Mouse (Mus musculus): ENCODE results near the gene Hsd17b1.
A peak's percentile ranks its signal among the peaks of the same experiment; 100 is the strongest.
"Not testable (repeated sequence)": the region's sequence is repeated elsewhere in the genome, so short reads cannot be mapped to it uniquely, and the experiment has no call there.

The Hsd17b1 gene

DNA sequence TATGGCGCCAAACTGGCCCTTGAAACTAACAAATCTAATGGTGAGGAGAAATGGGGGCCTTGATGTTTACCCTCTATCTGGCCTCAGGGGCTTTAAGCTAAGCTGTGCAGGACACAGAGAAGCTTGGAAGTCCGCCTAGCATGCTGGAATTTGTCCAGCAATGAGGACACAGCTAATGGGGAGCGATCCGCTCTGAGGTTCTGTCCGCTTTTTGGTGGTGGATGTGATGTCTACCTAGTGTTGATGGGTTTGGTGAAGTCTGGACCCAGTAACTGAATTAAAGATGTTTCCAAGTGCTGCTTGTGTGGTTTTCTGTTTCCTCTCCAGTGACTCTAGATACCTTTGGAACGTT, 8.1 kb downstream of the Hsd17b1 start:
- DNase-seq (ENCODE audit: low spot score), result no peak

DNA sequence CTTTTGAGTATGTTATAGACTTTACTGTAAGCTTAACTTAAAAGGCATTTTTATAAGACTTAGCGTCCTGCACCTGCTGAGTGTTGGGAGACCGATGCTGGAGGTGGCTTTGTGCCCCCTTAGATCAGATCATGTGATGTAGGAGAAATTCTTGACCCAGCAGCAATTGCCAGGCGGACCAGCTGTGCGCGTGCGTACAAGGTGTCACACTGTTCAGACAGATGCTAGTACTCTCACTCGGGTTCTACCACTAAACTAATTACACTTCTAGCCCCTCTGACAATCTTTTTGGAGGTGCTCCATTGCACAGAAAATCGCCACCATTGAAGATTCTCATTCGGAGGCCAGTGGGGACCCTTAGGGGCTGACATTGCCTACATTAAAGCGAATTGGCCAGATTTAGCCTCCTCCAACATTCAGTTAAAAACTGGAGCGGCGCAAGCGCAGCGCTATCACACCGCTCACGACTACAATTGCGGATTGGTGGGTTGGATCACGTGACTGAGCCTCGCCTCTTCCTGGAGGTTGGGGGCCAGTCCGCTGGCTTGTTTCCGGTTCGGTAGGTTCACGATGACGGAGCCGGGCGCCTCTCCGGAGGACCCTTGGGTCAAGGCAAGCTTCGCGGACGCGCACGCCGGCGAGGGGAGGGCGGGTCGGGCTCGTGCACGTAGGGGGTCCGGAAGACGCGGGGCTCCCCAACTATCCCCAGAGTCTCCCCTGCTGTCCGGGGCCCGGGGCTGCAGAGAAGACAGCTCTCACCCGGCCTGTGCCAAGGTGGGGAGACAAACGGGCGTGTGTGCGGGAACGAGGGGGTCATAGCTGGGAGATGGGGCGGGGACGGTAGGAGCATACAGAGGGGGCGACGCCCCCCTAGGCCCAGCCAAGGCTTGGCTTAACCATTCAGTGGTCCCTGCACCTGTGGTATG, 8.8 kb downstream of the Hsd17b1 start, which contains the start of gene Mlx:
TSS of gene Mlx (plus strand) at position 522 of the 926 bp plus-strand sequence.
- peak; percentile 97 for DNase-seq (ENCODE audit: low spot score)

DNA sequence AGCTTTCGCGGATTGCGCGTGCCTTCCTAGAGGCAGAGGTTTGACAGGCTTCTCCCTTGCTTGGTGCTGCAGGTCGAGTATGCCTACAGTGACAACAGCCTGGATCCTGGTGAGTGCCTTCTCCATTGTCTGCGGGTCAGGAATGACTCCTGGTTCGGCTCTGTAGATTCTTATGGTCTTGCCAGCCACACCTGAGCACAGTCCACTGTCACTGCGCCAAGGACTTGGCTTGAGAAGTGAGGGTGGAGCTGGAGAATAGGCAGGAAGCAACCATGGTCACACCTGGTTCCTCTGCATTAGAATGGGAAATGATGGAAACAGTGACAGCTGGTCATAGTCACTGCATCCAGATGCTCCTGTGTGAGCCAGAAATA, 9.5 kb downstream of the Hsd17b1 start:
- no peak for DNase-seq (ENCODE audit: low spot score)

DNA sequence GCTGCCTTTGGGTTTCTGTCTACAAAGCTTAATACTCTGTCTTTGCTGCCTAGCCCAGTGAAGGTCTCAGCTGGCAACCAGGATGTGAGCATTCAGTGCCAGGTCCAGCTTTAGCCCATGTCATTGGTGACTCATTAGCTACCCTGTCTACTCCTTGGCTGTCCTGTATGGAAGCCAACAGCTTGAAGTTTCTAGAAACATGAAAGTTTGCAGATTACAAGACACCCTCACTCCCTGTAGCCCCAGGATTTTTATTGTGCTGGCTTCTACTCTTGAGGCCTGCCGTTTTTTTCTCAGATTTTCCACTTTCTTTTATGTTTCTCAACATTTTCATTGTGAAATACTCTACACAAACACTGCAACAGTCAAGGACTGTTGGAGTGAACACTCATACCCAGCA, 11.7 kb downstream of the Hsd17b1 start:
- DNase-seq (ENCODE audit: low spot score), result no peak

DNA sequence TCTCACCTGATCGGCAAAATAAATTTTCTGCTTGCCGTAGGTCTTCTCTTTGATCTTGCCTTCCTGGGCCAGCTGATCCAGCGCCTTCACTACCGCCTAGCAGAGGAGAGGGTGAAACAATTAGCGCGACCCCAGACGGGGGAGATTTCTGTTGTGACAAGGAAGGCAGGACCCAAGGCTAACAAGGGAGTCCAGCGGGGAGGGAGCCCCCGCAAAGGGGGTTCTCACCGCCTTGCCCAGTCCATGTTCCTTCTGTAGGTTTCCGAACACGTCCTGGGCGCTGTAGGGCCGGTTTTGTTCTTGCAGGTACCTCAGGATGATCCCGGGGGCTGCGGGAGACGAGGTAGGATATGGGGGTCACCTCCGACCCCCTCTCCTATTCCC, 16.7 kb downstream of the Hsd17b1 start:
- peak; percentile 28 for DNase-seq (ENCODE audit: low spot score)

DNA sequence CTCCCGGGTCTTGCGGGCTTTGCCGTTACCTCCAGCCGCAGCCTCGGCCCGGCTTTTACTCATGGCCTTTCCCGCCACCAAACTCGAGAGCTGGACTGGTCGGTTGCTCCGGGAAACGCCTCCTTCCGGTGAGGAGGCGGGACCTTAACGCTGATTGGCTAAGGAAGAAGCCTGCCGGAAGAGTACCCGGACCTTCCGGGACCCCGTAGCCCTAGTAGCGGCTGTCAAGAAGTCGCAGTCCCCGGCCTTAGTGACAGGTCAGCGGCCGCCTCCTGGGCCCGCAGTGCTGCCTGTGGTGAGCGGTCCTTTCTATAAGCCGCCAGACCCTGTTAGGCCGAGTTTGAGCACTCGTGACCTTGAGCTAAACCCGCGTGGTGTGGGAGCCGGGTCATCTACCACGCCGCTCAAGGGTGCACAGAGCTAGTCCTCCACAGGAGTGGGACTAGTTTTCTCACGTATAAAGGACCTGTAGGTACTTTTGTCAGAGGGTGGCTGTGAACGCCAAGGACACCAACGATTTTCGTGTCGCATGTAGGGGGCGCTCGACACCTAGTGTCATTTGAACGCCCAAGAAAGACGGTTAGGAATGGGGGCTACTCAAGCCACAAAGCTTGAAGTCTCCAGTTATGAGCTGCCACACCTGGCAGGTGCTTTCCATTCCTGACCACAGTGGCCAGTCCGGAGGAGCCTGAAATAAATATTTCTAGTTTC, 17.3 kb downstream of the Hsd17b1 start, which contains the start of gene Psmc3ip:
TSS of gene Psmc3ip (minus strand) at position 123 of the 711 bp plus-strand sequence.
- peak; percentile 98 for DNase-seq (ENCODE audit: low spot score)

DNA sequence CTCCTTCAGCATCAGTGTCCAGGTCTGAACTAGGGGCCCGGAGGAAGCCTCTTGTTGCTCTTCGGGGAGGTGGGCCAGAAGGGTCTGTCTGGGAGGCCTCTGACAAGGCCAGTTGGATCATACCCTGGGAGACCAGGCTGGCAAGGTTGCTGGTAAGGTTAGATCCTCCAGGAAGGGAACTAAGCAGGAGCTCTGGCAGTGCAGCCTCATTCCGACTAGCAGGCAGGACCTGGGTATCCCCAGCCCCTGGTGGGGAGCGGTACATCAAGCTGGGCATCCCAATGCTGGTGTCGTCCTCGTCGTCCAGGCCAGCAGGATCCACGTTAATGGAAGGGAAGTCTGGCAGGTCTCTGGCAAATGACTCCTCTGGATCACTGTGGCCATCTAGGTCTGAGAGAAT, 20.0 kb downstream of the Hsd17b1 start:
- no peak for DNase-seq (ENCODE audit: low spot score)

DNA sequence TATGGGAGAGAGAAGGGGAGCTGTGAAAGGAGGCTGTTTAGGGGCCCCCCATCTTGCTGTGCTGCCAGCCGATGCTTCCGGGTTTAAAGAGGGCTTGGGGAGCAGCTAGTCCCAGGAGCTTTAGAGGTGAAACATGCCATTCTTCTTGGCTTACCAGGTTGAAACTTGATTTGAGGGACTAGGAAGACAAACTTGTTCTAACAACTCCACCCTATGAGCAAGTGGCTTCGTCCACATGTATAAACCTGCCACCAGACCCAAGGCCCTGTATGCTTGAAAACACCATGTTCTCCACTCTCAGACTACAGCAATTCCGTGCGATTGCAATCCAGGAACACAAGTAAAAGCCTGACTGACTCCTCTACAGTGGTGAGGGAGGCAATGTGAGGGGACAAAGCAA, 24.8 kb downstream of the Hsd17b1 start:
- DNase-seq (ENCODE audit: low spot score), result no peak

DNA sequence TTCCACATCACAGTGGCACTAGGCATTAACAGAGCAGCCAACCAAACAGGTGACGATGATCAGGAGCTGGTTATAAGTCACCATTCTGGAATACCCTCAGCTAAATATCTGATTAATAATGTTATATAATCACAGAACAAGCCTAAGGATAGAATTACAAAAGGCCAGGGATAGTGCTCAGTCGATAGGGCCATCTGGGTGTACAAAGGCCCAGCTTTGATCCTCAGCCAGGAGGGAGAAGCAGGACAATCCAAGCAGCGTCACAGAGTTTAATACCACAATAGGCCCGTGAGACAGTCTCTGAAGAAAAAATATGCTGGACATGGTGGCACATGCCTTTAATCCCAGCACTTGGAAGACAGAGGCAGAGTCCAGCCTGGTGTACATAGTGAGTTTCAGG, 31.1 kb downstream of the Hsd17b1 start:
- no peak for DNase-seq (ENCODE audit: low spot score)

DNA sequence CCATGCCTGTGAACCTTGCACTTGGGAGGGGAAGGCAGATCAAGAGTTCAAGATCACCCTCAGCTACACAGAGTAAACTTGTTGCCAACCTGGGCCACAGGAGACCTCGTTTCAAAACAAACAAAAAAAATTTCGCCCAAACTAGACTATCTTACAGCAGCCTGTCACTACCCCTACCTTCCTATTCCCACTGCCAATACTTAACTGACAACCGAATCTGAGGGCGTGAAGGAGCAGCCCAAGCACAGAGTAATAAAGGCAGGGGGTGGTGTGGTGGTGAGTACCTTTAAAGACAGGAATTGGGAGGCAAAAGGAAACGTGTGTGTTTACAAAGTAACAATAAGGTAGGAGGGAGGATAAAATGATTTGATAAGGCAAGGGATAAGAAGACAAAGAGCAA, 32.5 kb downstream of the Hsd17b1 start:
- no peak for DNase-seq (ENCODE audit: low spot score)

DNA sequence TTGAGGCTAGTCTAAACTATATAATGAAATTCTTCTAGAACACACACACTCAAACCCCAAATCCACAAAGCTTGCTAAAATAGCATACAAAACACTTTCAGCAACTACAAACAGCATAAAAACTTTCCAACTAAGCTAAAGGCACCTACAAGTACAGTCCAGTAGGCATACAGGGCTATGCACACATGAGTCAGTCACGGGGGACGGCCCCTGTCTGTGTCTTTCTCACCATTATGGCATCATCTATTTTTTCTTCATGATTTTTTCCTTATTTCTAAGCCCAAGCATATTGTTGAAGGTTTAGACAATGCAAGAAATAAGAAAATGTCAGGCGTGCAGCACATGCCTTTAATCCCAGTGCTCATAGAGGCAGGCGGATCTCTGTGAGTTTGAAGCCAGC, 33.0 kb downstream of the Hsd17b1 start:
- DNase-seq (ENCODE audit: low spot score), result no peak

DNA sequence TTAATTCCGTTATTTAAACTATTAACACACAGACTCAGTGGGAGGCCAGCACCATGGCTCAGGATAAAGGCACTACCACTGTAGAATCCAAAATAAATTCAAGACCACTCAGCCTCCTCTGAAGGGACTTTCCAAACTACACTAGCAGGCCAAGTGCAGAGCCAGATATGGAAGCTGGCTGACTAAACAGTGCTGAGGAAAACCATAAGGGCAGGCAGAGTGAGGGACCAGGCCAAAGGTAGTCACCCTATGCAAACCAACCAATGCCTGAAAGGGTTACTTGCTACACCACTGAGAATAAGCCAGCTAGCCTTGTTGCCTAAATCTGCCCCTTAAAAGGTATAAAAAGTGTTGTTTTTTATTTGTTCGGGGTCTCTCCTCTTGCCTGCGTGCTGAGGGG, 34.0 kb downstream of the Hsd17b1 start:
- no peak for DNase-seq (ENCODE audit: low spot score)

DNA sequence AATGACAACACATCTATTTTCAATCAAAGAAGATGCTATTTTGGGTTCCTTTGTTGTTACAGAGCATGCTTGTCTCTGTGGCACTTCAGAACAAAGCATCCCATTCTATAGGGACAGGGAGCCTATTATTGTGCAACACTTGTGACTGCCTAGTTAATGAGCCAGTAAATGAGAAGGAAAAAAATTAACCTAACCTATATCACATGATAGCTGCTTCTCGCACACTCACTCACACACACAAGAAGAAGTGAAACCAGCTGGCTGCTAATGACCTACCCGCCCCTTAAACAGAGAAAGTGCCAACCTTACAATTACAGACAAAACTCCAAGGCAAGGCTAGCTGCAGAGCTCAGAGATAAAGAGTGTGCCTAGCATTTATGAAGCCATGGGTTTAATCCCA, 37.4 kb downstream of the Hsd17b1 start:
- DNase-seq (ENCODE audit: low spot score), result no peak

DNA sequence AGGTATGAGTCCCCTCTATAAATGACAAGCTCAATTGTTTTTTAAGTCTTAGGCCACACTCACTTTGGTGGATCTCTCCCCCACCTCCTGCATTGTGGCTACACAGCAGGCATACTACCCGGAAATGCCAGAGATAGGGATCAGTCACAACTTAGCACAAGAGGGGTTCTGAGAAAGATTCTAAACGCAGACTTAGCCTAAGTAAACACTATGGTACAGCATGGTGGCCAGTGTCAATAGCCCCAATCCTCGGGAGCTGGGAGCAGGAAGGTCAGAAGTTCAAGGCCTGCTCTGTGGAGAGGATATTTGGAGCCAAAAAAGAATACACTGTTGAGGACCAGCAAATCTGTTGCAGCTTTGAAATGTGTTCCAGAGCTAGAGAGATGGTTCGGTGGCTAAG, 39.9 kb downstream of the Hsd17b1 start:
- DNase-seq (ENCODE audit: low spot score), result no peak

DNA sequence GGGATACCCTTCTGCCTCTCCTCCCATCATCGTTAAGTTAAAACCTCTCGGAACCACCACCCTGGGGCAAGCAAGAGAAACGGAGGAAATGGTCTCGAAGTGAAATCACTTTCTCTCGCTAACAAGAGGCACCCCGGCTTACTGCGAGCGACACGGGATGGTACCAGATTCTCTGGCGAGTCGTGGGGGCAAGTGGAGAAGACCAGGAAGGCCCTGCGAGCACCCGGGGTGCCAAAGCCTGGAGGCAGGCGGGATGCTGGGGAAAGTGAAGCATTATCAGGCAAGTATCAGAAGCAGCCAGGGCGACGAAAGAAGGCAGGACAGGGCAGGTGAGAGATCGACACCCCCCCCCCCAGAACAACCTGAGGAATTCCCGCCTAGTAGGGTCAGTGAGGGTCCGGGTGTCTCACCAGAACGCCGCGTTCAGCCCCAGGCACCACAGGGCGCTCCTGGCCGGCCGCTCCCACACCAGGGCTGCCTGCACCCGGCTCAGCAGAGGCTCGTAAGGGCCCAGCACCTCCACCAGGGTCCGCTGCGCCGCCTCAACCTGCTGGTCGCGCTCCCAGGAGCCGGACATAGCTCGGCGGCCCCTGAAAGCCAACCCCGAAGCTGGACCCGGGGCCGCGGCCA, 41.0 kb downstream of the Hsd17b1 start:
- DNase-seq (ENCODE audit: low spot score), result no peak

DNA sequence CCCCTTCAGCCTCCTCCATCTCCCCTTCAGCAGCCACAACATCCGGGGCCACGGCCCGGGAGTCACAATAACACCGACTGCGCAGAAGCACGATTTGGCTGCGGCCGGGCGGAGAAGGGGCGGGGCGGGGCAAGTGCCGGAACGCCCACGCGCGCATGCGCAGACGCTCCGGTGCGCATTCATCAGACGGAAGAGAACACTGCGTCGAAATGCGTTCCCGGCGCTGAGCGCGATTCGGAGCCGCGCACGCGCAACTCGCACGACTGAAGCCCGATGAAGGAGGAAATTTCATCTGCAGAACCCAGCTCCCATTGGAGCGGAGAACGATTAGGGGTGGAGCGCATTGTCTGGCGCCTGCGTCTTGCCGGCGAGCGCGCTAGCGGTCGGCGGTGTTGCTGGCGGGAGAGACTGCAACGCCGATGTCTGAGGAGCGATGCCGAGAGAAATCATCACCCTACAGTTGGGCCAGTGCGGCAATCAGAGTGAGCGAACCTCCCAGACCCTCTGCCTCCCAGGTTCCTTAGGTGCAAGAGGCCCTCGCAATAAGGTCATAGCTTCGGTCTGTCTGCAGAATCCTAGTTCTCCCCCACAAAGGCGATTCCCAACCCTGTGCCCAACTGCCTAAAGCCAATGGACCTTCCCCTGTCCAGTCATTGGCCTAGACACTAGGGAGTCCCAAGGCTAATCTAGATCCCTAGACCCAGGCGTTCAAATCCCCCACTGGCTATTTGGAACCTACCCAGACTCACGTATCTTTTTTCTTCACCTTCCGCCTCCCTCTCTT, 41.7 kb downstream of the Hsd17b1 start, which contains the start of the genes Retreg3 and Tubg1:
TSS of gene Retreg3 (minus strand) at position 133 of the 784 bp plus-strand sequence.
TSS of gene Tubg1 (plus strand) at position 178 of the 784 bp plus-strand sequence.
- DNase-seq (ENCODE audit: low spot score), result peak; percentile 99

DNA sequence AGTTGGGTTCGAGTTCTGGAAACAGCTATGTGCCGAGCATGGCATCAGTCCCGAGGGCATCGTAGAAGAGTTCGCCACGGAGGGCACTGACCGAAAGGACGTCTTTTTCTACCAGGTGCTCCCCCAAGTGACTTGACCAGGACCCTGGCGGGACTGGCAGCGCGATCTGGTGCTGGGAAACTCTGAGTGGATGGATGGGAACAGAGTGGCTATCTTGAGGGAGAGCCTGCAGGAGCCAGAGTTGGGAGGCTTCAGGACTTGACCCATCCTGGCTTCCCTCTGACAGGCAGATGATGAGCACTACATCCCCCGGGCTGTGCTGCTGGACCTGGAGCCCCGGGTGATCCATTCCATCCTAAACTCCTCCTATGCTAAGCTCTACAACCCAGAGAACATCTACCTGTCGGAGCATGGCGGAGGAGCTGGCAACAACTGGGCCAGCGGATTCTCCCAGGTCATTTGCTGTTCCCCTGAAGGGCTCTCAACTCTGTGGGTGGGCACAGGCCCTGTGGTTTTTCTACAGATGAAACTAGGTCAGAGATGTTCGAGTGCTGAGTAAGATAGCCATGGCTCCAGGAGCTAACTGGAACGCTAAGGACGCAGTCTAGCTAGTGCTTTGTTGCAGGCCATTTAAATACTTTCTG, 42.5 kb downstream of the Hsd17b1 start:
- no peak for DNase-seq (ENCODE audit: low spot score)

DNA sequence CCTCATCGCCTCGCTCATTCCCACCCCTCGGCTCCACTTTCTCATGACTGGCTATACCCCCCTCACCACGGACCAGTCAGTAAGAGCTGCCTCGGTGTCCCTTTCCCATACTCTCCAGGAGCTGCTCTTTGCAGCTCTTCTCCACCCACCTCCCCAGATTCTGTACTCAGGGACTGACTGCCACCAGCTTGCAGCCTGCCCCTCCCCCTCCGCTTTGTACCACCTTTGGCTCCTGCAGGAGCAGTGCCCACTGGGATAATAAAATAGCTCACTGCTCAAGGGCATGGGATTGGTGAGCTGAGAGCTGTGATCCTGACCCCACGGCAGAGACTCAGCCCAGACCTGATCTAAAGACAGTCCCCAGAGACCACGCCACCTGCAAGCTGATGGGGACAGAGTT, 46.3 kb downstream of the Hsd17b1 start:
- DNase-seq (ENCODE audit: low spot score), result not testable (repeated sequence)

DNA sequence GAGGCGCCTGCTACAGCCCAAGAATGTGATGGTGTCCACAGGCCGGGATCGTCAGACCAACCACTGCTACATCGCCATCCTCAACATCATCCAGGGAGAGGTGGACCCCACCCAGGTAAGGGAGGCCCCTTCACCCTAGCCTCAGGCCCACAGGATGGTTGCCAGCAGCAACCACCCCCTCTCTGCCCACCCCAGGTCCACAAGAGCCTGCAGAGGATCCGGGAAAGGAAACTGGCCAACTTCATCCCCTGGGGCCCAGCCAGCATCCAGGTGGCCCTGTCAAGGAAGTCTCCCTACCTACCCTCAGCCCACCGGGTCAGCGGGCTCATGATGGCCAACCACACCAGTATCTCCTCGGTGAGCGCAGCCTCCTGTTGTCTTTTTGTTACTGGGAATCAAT, 46.8 kb downstream of the Hsd17b1 start:
- not testable (repeated sequence) for DNase-seq (ENCODE audit: low spot score)

DNA sequence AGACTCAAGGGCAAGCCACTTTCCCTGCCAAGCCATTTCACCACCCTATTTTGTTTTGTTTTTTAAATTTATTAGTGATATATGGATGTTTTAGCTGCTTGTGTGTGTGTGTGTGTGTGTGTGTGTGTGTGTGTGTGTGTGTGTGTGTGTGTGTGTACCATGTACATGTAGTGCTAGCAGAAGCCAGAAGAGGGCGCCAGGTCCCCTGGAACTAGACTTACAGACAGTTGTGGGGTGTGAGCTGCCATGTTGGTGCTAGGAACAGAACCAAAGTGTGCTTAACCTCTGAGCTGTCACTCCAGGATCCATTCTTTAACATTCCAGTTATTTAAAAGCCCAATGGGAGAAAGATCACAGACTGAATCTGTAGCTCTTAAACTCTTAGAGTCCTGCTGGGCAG, 48.9 kb downstream of the Hsd17b1 start:
- no peak for DNase-seq (ENCODE audit: low spot score)

DNA sequence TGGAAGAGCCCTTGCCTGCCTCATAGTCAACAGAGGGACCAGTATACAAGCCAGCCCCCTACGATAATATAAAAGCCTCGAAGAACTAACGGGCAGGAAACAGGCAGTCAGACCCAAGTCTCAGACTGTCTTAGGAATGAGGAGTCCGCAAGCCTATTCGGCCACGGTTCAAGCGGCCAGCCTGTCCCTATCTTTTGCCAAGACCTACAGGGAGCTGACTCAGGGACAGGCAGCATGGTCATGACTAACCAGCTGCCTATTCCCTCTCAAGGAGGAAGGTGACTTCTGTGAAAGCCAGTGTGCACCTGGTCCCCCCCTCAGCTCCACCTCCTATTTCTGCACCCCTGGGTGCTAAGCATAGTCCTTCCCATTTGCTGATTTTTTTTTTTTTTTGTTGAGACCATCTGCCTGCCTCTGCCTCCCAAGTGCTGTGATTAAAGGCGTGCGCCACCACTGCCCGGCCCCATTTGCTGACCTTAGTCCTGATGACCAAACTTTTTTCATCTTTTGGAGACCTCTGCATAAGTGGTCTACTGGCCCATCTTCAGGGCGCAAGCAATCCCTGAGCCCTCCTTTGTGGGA, 50.9 kb downstream of the Hsd17b1 start:
- no peak for DNase-seq (ENCODE audit: low spot score)

Data from embryo, embryonic 10 days (tissue).